Mouse (Mus musculus) thymus, postnatal 36 days (tissue): ENCODE measurements around the gene Kcna5.

Experiments used
- DNase-seq, 2 experiments: peaks; one replicate each; pipeline ENCODE4 v3.0.0; 2022; ENCODE audit warnings: mixed read lengths in 2 of 2

Kcna5 gene

DNA sequence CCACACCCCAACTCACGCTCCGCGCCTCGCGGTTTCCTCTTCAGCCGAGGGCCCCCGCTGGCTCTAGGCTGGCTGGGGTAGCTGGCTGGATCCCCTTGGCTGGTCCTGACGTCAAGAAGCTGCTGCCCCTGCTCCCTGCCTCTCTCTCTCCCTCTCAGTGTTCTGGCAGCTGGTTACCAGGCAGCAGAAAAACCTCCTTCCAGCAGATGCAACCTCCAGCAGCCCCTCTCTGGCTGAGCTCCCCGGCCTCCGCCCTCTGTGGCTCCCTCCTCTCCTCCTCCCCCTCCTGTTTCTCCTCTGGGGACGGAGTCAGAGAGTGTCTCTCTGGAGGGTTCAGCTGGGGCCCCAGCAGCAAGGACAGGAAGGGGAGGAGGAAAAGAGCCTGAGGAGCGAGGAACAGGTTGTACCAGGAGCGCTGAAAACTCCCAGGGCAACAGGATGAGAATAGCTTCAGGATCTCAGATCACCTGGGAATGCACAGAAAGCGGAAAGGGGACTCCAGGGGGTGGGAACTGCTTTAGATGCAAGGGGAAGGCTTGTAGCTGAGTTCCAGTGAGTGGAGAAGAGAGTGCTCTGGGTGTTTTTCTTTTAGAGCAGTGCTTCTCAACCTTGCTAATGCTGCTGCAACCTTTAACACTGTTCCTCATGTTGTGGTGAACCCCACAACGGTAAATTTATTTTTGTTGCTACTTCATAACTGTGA, at the start of gene Kcna5:
Gene Kcna5, minus strand, starts transcription at position 205 of the 703 bp plus-strand sequence.
- DNase-seq = no peak

GRCm38 (mm10) chr6:126583075-126583474, 47.9 kb upstream of the Kcna5 start:
- DNase-seq = peak; percentile 17 to 30

DNA sequence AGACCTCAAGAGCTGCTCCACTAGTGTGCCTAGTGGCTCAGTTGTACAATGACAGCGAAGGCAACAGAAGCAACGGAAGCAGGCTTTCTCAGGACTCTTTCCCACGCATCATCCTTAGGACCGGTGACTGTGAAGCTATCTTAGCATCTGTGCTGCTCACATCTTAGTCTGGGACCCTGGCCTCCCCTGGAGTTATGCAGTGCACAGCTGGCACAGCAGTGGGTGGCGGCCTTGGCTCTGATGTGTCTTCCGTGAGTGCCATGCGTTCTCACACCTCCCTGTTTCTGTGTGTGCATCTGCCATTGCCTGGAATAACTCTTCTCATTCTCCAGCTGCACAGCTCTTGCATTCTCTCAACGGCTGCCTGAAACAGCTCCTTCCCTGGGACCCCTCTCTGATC, 46.4 kb upstream of the Kcna5 start:
- no peak for DNase-seq

DNA sequence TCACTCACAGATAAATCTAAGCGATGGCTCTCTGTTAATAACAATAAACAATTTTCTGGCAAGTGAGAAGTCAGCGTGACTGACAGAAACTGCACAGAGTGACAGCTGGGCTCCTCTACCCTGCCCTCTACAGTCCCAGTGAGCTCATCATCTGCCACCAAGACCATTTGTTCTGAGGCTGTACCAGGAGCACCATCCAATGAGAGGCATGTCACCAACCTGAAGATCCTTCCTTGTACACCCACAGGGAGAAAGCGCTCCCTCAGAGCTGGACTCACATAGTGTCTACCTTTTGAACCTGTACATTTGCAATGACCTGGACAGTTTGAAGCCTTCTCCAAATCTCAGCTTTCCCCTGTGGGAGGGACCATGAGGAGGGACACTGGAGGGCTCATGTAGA, 45.4 kb upstream of the Kcna5 start:
- no peak for DNase-seq

- no peak for DNase-seq
Measured at GRCm38 (mm10) chr6:126577415-126577814, 42.2 kb upstream of the Kcna5 start.

- no peak for DNase-seq
Measured at GRCm38 (mm10) chr6:126576566-126576965, 41.4 kb upstream of the Kcna5 start.

- DNase-seq = no peak
Measured at GRCm38 (mm10) chr6:126574778-126575177, 39.6 kb upstream of the Kcna5 start.

DNA sequence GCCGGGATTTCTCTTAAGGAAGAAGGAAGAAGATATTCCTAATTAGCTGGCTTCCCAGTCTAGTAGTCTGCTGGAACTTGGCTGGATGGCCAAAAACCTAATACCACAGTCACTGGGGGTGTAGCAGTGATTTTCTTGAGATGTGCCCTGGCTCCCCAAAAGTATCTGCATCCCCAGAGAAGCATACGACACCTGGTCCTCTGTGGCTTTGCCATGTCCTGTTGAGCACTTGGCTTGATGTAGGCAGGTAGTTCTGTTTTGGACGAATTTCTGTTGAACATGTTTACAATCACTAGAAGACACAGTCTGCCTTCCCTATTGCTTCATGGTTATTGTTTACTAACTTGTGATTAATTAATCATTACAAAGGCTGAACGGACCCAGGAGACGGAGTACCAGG, 37.8 kb upstream of the Kcna5 start:
- DNase-seq = no peak

DNA sequence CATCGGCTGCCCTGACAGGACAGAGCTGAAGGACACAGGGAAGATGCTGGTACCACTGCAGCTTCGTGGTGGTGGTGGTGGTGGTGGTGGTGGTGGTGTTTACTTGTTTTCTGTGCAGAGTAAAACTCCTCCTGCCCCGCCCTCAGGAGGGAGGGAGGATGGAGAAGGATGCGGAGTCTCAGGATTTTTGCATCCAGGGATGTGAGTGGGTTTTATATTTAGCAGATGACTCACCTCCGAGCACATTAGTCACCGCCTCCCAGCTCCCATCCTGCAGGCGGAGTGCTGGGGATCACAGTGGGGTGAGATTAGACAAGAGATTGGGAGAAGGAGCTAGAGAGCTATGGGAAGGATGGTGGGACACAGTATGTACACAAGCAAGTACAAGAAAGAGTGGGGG, 34.6 kb upstream of the Kcna5 start:
- no peak for DNase-seq

DNA sequence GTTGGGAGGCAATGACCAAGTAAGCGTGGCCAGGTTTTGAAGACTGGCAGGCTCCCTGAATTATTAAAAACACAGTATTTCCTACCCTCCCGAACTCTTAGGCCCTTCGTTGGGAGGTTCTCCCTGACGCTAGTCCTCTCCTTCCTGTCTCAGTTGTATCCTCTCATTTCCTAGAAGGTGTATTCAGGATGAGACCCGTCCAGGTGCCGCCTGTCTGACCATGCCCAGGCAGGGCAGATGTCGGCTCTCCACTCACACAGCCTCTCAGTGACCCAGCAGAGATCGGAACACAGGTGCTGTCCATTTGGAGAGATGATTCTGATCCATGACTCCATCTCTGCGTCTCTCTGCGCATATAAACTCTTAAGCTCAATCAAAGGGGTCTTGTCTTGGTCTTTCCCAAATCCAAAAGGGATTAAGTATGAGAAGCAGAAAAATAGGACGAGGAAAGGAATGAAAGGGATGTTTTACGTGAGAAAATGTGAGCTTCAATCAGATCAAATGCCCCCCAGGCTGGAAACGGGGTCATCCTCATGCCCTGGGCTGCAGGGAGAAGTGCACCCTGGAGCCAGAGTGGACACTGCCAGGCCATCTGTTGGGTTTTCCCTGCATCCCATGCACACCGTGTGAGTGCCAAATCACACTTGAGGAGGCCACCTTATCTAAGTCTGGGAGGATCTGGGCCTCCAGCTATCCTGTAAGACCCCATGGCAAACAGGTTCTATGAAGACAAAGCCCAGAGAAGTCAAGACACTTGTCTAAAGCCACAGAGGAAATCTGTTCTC, 33.0 kb upstream of the Kcna5 start:
- DNase-seq = no peak

DNA sequence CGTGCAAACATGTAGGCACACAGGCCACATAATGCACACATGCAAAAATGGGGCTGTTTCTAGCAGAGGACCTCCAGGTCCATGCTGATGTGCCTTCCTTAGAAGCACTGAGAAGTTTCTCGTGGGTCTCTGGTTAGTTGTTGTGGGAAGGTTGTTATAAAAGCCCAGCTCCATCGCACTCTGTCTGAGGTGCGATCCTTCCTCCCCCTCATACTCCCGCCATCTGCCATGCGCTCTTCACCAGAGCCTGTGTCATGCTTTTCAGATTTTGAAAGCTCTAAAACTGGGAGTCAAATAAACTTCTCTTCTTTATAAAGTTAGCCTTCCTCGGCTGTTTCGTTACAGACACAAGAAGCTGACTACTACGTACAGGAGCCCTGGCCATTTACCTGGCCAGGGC, 32.1 kb upstream of the Kcna5 start:
- no peak for DNase-seq

DNA sequence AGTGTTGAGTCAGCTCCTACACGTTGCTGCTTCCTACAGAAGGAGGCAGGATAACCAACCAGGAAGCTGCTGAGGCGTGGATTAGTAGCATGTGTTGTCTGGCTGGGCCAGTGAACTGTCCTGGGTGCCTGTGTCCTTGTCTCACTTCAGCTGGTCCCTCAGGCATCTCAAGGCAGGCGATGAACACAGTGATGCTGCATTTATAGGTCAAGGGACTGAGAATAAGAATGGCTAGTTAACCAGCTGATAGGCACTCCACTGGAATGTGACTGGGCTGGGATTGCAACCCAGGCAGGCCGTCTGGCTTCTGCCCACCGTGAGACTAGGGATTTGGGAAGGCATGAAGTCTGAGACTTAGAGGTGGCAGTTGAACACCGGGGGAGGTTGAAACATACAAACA, 29.2 kb upstream of the Kcna5 start:
- no peak for DNase-seq

DNA sequence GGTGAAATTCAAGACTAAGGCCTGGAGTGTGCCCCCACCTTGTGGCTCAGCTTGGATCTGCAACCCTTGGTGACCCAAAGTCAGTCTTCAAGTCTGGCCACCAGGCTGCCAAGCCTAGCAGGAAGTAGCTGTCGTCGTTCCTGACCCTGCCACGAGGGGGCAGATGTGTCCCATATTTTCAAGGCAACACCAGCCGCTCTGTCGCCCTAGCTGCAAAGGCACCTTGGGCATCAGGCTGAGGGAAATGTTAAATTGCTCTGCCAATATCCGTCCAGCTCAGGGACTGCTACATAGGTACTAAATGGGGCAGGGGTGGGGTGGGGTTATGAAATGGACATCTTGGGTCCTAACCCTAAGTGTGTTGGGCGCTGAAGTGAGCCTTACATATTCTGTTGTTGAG, 28.7 kb upstream of the Kcna5 start:
- DNase-seq = peak; percentile 42 to 55

DNA sequence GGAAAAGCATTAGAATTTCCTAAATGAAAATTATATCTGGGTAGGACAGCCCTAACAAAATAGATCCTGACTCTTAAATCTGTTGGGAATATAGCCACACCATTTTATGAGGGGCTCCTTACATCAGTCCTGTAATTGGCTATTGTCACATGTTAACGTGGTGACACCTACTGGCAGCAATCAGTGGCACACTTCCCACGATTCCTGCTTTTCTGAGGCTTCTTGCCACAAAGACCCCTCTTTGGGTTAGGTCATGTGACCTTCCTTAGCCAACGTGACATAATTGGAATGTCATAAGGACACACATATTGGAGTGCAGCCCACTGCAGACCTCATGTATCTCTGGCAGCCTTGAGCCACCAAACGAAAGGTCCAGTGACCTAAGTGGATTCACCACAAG, 26.5 kb upstream of the Kcna5 start:
- no peak for DNase-seq

DNA sequence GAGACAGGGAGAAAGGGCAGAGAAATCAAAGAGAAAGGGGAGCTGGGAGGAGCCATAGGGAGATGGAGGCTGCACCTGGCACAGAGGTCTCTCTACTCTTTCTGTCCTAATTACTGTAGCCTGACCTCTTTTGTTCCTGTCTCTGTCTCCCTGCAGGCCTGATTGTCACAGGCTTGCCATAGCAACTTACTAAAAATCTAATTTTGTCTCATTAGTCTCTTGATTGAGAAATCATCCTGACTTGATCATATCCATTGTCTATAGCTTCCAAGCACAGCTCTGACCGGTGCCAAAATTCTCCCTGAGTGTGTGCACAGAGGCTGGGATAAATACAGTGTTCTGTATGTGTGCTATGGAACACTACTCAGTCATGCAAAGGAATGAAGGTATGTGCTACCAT, 25.5 kb upstream of the Kcna5 start:
- DNase-seq = no peak

GRCm38 (mm10) chr6:126560036-126560435, 24.8 kb upstream of the Kcna5 start:
- no peak for DNase-seq

DNA sequence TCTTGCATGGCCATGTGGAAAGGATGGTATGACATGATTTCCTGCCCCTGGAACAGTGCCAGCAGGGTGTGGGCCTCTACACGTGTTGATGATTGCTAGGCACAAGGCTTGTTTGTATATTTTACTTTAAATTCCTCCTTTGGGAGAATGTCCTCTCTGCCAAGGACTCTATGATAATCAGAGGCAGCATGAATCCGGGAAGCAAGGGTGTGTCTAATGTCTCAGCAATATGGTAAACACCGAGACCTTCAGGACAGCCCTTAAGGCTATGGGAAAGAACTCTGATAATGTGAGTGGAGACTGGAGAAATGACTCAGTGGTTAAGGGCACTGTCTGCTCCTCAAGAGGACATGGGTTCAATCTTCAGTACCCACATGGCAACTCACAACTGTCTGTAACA, 23.1 kb upstream of the Kcna5 start:
- DNase-seq = no peak

- DNase-seq = no peak
Measured at GRCm38 (mm10) chr6:126553812-126554211, 18.6 kb upstream of the Kcna5 start.

- no peak for DNase-seq
Measured at GRCm38 (mm10) chr6:126551862-126552395, 16.7 kb upstream of the Kcna5 start.

- no peak for DNase-seq
Measured at GRCm38 (mm10) chr6:126544107-126545036, 9.2 kb upstream of the Kcna5 start.

DNA sequence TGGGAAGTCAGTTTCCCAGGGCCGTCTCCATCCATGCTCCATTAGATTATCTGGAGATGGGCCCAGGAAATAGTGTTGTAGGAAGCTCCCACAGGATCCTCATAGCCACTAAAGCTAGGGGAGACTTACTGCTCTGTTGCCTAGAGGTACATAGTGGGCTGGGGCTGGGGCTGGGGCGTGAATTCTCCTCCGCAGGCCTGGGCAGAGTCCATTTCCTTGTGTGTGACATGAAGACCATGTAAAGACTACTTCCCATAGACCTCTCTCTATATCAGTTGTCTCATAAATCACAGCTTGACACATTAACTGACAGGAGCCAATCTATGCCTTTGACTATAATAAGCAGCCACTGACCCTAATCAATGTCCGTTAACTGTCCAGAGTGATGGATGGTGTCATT, 7.5 kb upstream of the Kcna5 start:
- no peak for DNase-seq

- no peak for DNase-seq
Measured at GRCm38 (mm10) chr6:126537512-126537911, 2.3 kb upstream of the Kcna5 start.

GRCm38 (mm10) chr6:126536926-126537325, 1.7 kb upstream of the Kcna5 start:
- DNase-seq = no peak
